Mouse (Mus musculus) forebrain, embryonic 13.5 days (tissue): ENCODE data around the gene Ddit4. TPM values are rescaled to one million over a fixed set of nuclear protein-coding genes. Genes with fewer than 3 reads are reported as not detected.

Experiments
- ATAC-seq: fragments of 200-750 bp; cut with Nextera tagmentation; 2 replicates; pipeline ENCODE4 v1.8.0; 2017
- H3K27ac ChIP-seq: fragments of 300-500 bp; sonication (generic); 2 replicates; pipeline ENCODE4 v1.5.1; 2015; ENCODE audit warnings: inconsistent platforms, mild to moderate bottlenecking, moderate library complexity
- H3K27me3 ChIP-seq: fragments of 300-500 bp; sonication (generic); 2 replicates; pipeline ENCODE4 v1.6.1; 2015; ENCODE audit warnings: mild to moderate bottlenecking, inconsistent platforms
- H3K36me3 ChIP-seq: fragments of 300-500 bp; sonication (generic); 2 replicates; pipeline ENCODE4 v1.6.1; 2015; ENCODE audit warnings: mild to moderate bottlenecking, inconsistent platforms; ENCODE audit not compliant: poor library complexity, severe bottlenecking
- H3K4me1 ChIP-seq: fragments of 300-500 bp; sonication (generic); 2 replicates; pipeline ENCODE4 v1.6.1; 2015; ENCODE audit warnings: inconsistent platforms
- H3K4me2 ChIP-seq: fragments of 300-500 bp; sonication (generic); 2 replicates; pipeline ENCODE4 v1.6.1; 2015; ENCODE audit warnings: inconsistent platforms, mild to moderate bottlenecking, moderate library complexity
- H3K4me3 ChIP-seq: fragments of 300-500 bp; sonication (generic); 2 replicates; pipeline ENCODE4 v1.5.1; 2015; ENCODE audit warnings: mild to moderate bottlenecking, inconsistent platforms
- H3K9ac ChIP-seq: fragments of 300-500 bp; sonication (generic); 2 replicates; pipeline ENCODE4 v1.6.1; 2015; ENCODE audit warnings: mild to moderate bottlenecking, inconsistent platforms
- H3K9me3 ChIP-seq: fragments of 300-500 bp; sonication (generic); replicated peaks from 2 replicates; pipeline ENCODE4 v1.6.1; 2016; ENCODE audit warnings: inconsistent platforms
- WGBS: fragments of 180-500 bp; shearing (Covaris S2); methylation state at CpG from one replicate; pipeline ENCODE4 v1.1.7; 2015; 5-methylcytosine and 5-hydroxymethylcytosine counted together
- polyA plus RNA-seq: library from polyadenylated mRNA; unstranded; fragments of >200 nt; fragmentation: Nextera tagmentation; extraction: Ambion mirVana; gene quantifications from 2 replicates; pipeline ENCODE4 v1.2.1, GENCODE M21; 2015

Gene Ddit4
- polyA plus RNA-seq, 1 experiment from 2014 or later: 71.3 TPM

DNA sequence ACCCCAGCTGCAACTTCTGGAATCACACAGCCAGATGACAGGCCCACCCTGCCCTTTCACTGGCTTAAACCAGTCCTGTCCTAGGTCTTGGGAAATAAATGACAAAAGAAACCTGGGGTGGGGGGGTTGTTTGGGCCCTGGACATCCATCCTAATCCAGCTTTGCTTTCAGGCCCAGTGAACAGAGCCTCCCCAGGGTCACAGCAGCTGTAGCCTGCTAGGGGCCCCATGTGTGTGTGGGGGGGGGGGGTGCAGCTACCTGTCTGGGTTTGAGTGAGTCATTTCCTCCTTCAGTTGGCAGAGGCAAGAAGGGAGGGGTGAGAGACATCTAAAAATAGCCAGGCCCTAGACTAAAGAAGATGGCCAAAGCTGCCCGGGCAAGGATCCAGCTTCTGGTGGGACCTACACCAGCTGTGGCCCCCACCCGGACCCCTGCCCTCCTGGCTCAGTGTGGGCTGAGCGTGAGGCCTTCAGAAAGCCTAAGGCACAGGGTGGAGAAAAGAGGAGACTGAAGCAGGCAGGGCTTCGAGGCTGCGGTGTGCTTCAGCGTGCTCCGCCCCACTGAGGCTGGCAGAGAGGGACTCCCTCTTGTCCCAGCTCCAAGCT, 43.8 kb downstream of the Ddit4 start:
- Histone ChIP-seq H3K4me2 (no peak overlapping the region), H3K4me1 (peaks cover 52% of the 10 kb centered on the region), H3K9ac (0 out of 2 replicates have a peak overlapping the region, but pooled peaks have one; percentile 8), H3K36me3 (no peaks in the 10 kb centered on the region), H3K27ac (peak overlapping the region; percentile 66), H3K9me3 (no peaks in the 10 kb centered on the region), H3K4me3 (no peak overlapping the region), H3K27me3 (no peaks in the 10 kb centered on the region)
- ATAC-seq: no peak; the same call in 1 of the 2 replicates
- 41% methylated on average over 7 of the region's 7 CpGs for WGBS

DNA sequence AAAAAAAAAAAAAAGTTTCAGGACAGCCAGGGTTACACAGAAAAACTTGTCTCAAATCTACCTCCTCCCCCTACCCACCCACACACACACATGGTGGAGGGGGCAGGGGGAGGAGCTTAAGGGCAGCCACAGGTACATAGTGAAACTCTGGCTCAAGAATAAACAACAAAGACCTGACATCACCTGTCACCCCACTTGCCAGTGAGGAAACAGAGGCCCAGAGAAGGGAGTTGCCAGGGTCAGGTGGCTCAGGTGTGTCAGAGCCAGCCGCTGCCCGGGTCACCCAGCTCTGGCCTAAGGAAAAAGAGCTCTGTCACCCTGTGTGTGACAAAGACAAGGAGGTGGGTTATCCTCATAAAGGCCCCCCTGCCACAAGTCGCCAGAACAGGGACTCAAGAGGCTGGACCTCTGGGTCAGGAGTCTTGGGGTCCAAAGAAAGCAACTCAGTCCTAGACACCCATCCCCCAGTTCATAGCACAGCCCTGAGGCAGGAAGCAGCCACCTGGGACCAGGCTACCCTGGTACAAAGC, 44.5 kb downstream of the Ddit4 start:
- Histone ChIP-seq H3K27ac (peak overlapping the region; percentile 66; the same call in 1 of the 2 replicates), H3K36me3 (no peaks in the 10 kb centered on the region), H3K27me3 (no peaks in the 10 kb centered on the region), H3K4me2 (no peak overlapping the region), H3K4me1 (peaks cover 52% of the 10 kb centered on the region), H3K9ac (no peak overlapping the region), H3K9me3 (no peaks in the 10 kb centered on the region), H3K4me3 (no peak overlapping the region)
- ATAC-seq: no peak
- 60% methylated on average over 3 of the region's 3 CpGs for WGBS

DNA sequence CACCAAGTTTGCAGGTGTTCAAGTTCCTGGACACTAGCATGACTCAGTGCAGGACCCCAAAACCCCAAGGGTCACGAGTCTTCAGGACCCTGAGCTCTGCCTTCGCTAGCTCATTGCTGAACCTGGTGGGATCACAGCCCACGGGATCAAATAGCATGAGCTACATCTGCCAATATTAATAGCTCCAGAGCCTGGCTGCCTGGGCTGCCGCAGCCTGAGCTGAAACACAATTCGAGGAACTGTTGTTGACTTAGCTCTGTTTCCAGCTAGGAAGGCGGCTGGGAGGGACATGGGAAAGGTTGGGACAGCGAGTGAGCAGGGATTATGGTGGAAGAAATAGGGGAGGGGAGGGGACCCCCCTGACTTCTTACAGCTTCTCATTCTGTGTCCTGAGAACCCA, 48.5 kb downstream of the Ddit4 start:
- no peak overlapping the region for H3K4me2 ChIP-seq
- 66% methylated on average over 7 of the region's 7 CpGs for WGBS
- no peak overlapping the region for H3K4me3 ChIP-seq
- no peak for ATAC-seq
- no peaks in the 10 kb centered on the region for H3K27me3 ChIP-seq
- H3K27ac ChIP-seq: peak overlapping the region; percentile 48
- H3K4me1 ChIP-seq: peaks cover 64% of the 10 kb centered on the region
- no peak overlapping the region for H3K9ac ChIP-seq
- H3K9me3 ChIP-seq: no peaks in the 10 kb centered on the region
- H3K36me3 ChIP-seq: no peaks in the 10 kb centered on the region

DNA sequence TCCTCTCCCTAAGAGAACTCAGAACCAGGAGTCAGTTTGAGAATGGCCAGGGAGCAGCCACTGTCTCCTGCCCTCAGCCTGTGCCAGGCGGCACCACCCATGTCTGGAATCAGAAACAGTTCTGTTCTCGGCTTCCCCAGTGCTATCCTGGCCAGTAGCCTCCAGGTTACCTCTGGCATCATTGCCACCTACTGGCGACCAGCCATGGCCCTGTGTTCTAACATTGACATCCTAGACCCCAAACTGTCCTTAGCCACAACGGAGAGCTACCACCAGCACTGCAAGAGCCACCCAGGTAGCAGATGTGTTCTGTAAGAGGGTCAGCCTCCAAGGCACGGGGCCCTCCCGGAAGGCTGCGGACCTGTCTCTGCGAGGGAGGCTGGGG, 49.0 kb downstream of the Ddit4 start:
- Histone ChIP-seq H3K27me3 (no peaks in the 10 kb centered on the region), H3K36me3 (no peaks in the 10 kb centered on the region), H3K4me3 (no peak overlapping the region), H3K4me1 (peaks cover 64% of the 10 kb centered on the region), H3K4me2 (no peak overlapping the region), H3K9ac (0 out of 2 replicates have a peak overlapping the region, but pooled peaks have one; percentile 12), H3K9me3 (no peaks in the 10 kb centered on the region), H3K27ac (peak overlapping the region; percentile 48; the same call in 1 of the 2 replicates)
- 73% methylated on average over 8 of the region's 8 CpGs for WGBS
- no peak for ATAC-seq

DNA sequence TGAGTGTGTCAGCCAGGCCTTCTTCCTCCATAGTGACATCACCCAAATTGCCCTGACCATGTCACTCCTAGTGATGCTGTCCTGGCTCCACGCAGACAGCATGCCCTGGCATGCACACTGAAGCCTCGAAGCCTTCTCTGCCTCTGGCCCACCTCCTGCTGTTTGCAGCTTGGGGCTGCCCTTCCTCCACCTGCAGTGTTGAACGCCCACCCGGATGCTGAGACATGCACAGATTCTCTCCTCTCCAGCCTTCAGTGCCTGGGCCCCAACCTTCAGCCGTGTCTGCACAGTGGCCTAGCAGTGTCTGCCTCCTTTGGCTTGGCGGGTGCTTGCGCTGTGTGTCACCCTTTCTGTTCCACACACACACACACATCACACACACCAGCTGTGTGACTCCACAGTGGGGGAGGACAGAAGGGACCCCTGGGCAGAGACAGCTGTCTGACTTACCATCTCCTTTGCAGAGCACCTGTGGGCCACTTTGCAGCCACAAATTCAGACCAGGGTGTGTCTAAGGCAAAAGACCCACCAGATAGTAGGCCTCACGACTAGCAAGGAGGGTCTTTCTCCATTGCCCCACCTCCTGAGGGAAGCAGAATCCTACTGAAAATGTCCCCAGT, 49.5 kb downstream of the Ddit4 start:
- H3K4me2 ChIP-seq: no peak overlapping the region

DNA sequence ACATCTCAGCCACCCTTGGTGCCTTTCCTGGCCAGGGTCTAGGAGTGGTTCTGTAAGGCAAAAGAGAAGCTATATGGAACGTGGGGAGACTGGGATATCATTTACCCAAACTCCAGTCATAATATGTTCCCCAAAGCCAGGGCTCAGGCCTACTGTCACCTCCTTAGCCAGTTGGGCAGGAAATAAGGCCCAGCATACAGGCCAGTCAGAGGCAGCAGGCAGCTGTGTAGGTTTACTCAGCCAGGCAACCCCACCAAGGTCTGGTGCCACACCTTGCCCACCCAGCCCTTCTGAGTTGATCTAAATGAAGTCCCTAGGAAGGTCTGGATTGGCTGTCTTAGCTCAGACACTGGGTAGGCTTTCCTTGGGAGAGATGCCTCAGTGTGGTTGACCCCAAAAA, 50.2 kb downstream of the Ddit4 start:
- Histone ChIP-seq H3K36me3 (peaks cover 3% of the 10 kb centered on the region), H3K4me1 (peaks cover 69% of the 10 kb centered on the region), H3K27ac (peak overlapping the region; percentile 100; the same call in 1 of the 2 replicates), H3K4me2 (no peak overlapping the region), H3K9ac (no peak overlapping the region), H3K9me3 (no peaks in the 10 kb centered on the region), H3K27me3 (no peaks in the 10 kb centered on the region), H3K4me3 (no peak overlapping the region)
- no peak for ATAC-seq
- 88% methylated on average over 1 of the region's 1 CpGs for WGBS

More for the DNA sequence above, 49.5 kb downstream of the Ddit4 start:
- WGBS: 59% methylated on average over 8 of the region's 8 CpGs
- Histone ChIP-seq H3K36me3 (no peaks in the 10 kb centered on the region), H3K4me1 (peaks cover 64% of the 10 kb centered on the region), H3K27ac (no peak overlapping the region; the same call in none of the 2 replicates), H3K27me3 (no peaks in the 10 kb centered on the region), H3K4me3 (no peak overlapping the region), H3K9me3 (no peaks in the 10 kb centered on the region), H3K9ac (peak overlapping the region; percentile 12; the same call in 1 of the 2 replicates)
- no peak for ATAC-seq

DNA sequence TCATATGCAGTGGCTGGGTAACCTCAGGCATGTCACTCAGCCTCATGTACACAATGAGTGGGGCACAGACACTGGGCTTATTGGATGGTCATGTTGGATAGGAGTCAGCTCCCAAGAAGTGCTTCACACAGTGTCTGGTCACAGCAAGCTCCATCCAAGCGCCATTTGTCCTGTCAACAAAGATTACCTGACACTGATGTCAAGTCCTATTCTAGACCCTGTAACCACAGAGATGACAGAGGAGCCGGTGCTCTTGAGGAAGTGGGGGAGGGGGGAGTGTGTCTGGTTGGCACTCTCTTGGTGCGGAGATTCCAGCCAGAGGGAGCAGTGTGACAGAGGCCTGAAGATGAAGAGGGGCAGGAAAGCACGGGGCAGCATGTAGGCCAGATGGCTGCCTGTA, 50.7 kb downstream of the Ddit4 start:
- H3K9me3 ChIP-seq: no peaks in the 10 kb centered on the region
- peaks cover 74% of the 10 kb centered on the region for H3K4me1 ChIP-seq
- no peak overlapping the region for H3K4me3 ChIP-seq
- H3K27me3 ChIP-seq: no peaks in the 10 kb centered on the region
- H3K27ac ChIP-seq: peak overlapping the region; percentile 100
- H3K9ac ChIP-seq: no peak overlapping the region
- no peak for ATAC-seq
- WGBS: 51% methylated on average over 4 of the region's 4 CpGs
- H3K36me3 ChIP-seq: peaks cover 8% of the 10 kb centered on the region
- H3K4me2 ChIP-seq: no peak overlapping the region

DNA sequence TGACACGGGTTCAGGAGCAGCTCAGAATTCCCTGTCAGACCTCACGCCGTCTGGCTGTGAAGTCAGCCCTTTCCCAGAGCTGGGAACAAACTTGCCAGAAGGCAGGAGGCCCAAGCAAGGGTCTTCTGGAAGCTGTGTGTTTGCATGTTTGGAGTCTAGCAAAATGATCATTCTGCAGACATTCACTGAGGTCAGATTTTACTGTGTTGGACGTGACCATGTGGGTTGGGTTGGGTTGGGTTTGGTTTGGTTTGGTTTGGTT, 51.5 kb downstream of the Ddit4 start:
- H3K4me2 ChIP-seq: peak overlapping the region; percentile 46
- no peaks in the 10 kb centered on the region for H3K27me3 ChIP-seq
- peak overlapping the region; percentile 62; the same call in 1 of the 2 replicates for H3K9ac ChIP-seq
- peaks cover 80% of the 10 kb centered on the region for H3K4me1 ChIP-seq
- no peaks in the 10 kb centered on the region for H3K9me3 ChIP-seq
- no peak overlapping the region for H3K4me3 ChIP-seq
- peaks cover 16% of the 10 kb centered on the region for H3K36me3 ChIP-seq
- peak overlapping the region; percentile 100 for H3K27ac ChIP-seq
- 26% methylated on average over 4 of the region's 4 CpGs for WGBS
- ATAC-seq: no peak

Other genes starting within 250 kb of the Ddit4 start
- 69.0 and 72.6 TPM in 2 replicates for gene Micu1, start 249.4 kb downstream of the Ddit4 start, polyA plus RNA-seq
- gene Dnajb12, start 72.3 kb downstream of the Ddit4 start, polyA plus RNA-seq: 16.9 and 18.4 TPM in 2 replicates
- 42.1 and 43.1 TPM in 2 replicates for gene Ascc1, start 51.0 kb upstream of the Ddit4 start, polyA plus RNA-seq
- gene Anapc16, start 51.3 kb upstream of the Ddit4 start, polyA plus RNA-seq: 122 TPM in 2 replicates
- 19.7 and 25.9 TPM in 2 replicates for gene Spock2, start 154.4 kb upstream of the Ddit4 start, polyA plus RNA-seq